Mouse (Mus musculus) mouse embryonic stem cell (cell line): Measurements from ENCODE around the gene Ptpn22.

Experiments used
- in situ Hi-C, 2 experiments: fragments of 300-500 bp; cut with MboI; formaldehyde crosslinking; loops; 1 replicate in 1 of 2; 3 replicates in 1 of 2; pipeline ENCODE4 v1.14.3; 2019 to 2020; ENCODE audit warnings: low sequenced_read_pairs in 2 of 2, low pct_unique_long_range_greater_than_20kb in 1 of 2, mixed read lengths in 1 of 2; ENCODE audit not compliant: unreplicated experiment in 1 of 2

Gene Ptpn22

DNA sequence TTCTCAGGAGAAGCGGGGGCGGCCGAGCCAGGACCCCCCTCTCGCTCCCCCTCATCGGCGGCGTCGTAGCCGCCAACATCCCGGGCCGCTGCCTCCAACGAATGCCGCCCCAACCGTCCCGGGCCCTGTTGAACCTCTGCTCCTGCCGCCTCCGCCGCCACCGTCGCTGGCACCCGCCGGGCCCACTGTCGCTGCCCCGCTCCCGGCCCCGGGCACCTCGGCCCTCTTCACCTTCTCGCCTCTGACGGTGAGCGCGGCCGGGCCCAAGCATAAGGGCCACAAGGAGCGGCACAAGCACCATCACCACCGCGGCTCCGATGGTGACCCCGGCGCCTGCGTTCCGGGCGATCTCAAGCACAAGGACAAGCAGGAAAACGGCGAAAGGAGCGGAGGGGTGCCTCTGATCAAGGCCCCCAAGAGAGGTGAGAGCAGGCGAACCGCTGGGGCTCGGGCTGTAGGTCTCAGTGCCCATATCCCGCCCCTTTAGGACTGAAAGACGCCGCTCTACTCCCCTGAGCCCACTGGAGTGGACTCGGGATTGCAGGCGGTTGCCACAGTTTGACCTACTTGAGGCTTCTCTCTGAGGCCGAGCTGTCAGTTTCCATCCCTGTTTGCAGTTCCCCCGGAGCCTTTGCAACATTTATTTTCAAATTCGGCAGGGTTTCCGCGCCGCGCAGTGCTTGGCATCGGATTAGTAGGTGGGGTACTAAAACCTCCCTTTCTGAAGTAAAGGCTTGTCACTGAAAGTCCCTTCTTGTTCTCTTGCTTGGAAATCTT is 55.3 kb downstream of the Ptpn22 start:
- in situ Hi-C loops = no loop called here

DNA sequence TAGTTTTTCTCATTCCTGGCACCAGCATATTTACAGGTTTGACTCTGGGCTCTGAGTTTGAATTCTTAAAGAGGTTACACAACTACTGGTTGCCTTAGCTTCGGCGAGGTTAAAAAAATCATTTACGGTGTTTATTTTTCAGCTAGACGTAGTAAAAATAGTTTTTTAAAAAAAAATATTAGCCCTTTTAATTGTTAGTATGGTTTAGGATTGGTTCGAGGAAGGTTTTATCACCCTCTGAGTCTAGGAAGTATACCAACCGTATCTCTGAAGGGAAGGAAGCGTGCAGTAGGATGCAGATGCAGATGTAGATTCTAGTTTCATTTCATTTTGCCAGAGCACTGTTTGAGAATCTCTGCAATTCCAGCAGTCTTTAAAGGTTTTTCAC is 55.9 kb downstream of the Ptpn22 start:
- in situ Hi-C loops = no loop called here

DNA sequence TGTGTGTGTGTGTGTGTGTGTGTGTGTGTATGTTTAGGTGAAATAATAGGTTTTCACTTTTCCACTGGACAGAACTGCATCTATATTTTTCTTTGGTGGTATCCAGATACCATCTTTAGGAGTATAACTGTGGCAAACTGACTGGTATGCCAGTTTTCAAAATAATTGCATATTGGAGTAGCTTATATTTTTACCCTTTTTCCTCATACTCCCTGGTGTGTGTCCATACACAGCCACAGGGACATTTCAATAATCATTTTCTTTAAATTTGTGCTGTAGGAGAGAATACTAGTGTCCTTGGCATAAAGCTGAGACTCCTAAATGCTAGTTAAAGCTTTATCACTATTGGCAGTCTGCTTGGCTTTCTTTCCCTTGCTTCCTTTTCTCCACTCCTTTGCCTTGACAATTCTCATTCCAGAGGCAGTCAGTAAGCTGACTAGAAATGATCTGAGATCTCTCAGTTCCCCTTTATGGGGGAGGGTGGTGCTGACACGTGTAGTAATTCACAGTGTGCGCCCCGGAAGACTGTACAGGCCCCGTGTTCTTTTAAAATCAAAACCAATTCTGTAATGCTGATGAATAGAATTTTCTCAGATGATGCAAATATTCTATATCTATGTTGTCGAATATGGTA is 56.7 kb downstream of the Ptpn22 start:
- in situ Hi-C loops = no loop called here

DNA sequence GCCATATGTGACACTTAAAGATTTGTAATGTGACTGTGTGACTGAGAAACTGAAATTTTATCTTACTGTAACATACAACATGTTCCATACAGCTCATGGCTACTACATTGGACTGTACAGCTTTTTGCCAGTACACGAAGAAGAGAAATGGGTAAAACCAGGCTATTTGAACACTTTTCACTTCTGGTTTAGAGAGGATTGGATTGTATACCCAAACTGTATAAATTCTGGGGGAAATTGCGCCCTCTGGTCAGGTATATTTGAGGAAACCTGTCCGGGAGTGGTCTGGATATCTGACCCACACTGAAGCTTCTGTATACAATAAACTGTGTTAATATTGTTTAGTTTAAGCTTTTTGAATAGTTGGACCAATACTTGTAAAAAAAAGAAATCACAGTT is 57.2 kb downstream of the Ptpn22 start:
- in situ Hi-C loops = no loop called here

DNA sequence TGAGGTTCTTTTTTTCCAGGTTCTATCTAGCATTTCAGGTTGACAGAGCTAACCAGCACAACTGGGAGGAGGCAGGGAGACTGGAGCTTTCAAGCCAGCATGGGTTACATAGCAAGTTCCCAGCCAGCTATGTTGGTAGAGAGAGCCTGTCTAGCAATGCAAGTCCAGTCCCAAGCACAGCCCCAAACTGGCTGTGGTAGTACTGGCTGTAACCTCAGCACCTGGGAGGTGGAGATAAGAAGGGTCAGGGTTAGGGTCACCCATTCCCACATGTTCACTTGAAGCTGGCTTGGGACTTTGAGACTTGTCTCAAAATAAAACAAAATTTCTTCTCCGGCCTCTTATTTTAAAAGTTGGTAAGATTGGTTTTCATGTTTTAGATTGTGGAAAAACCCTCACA is 60.5 kb downstream of the Ptpn22 start:
- in situ Hi-C loops = no loop called here

DNA sequence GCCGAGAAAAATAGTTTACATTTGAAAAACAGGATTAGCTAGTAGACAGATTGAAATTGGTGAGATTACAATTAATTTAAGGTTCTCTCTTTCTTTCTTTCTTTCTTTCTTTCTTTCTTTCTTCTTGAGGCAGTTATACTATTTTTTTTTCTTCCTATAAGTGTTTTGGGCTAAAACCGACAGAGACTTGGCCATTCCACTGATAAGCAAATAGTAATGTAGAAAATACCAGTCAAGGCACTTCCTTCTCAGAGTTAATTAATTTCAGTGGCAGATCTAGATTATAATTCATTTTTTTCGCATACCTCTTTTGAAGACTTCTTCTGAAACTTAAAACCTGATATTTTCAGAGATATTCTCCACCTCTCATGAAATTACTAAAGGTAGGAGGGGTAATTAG is 65.7 kb downstream of the Ptpn22 start:
- in situ Hi-C loops = no loop called here

DNA sequence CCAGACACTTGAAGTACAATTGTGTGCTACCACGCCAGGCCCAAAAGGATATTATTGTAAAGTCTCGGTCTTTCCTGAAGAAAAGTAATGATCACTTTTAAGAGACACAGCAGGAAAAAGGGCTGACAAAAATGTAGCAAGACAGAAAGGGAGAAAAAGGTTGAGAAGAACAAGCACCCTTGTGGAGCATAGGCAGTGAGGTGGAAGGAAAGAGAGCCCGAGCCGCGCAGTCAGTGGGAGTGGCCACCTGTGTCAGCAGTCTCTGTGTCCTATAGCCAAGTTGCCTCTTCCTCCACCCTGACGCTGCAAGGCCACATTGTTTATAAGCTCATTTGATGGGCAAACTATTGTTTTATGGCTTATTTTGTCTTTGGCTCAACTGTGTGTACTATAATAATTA is 67.9 kb downstream of the Ptpn22 start:
- in situ Hi-C loops = no loop called here

DNA sequence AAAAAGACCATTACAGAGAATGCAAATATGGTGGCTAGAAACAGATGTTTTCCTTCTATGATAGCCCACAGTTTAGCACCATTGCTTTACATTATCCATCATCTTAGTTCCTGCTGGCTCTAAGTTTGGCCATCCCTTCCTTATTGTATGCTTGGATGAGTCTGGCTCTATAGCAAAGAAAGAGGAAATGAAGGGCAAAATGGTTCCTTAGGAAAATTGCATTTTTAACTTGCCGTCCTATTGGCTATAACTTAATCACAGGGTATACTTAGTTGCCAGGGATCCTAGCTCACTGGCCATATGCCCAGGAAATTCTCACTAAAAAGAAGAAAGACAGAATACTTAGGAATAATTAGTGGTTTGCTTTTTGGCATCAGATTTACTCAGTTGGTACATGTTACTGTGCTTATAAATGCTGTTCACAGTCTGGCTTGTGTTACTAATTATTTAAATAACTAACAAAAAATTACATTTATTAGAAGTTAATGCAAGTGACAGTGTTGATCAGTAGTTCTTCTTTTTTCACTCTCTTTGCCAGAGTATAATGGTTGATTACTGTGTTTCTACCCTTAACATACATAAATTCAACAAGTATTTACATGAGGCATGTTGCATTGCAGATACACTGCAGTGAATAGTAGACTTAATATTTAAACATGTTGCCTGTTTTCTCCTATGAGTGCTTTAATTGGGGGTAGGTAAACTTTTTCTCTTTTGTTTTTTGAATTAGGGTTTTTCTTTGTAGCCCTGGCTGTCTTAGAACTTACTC is 85.4 kb downstream of the Ptpn22 start:
- in situ Hi-C loops = no loop called here

DNA sequence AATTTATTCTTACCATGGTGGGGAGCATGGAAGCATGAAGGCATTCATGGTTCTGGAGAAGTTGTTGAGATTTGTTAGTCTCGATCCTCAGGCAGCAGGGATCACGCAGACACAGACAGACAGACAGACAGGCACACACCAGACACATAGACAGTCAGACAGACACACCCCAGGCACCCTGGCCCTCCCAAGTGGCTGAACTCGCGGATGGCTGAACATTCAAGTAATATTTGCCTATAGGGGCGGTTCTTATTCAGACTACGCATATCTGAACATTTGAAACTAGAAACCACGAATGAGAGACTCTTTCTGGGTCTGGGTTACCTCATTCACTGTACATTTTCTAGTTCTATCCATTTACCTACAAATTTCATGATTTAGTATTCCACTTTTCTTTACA is 89.1 kb downstream of the Ptpn22 start:
- in situ Hi-C loops = no loop called here

DNA sequence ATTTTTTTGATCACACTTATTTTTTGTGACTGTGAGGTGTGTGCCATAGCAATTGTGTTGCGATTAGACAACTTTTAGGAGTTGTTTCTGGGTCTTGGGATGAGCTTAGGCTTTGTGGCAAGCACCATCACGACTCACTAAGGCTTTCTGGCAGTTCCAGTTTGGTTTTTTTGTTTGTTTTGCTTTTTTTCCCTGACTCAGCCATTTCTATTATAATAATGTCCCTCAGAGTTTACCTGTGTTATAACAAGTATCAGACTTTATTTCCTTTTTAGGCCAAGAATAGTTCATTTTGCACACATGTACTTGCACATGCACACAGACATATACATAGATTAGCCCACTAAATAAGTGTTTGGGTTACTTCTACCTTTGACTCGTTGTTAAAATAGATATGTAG is 101.0 kb downstream of the Ptpn22 start:
- in situ Hi-C loops = no loop called here
